Mouse (Mus musculus) ovary, adult 18-20 months (tissue): Measurements from ENCODE around the gene Nlrp4f.

Experiments used
- DNase-seq: peaks from one replicate; pipeline ENCODE4 v3.0.0; 2022; ENCODE audit warnings: low spot score, mixed read lengths

Nlrp4f gene

DNA sequence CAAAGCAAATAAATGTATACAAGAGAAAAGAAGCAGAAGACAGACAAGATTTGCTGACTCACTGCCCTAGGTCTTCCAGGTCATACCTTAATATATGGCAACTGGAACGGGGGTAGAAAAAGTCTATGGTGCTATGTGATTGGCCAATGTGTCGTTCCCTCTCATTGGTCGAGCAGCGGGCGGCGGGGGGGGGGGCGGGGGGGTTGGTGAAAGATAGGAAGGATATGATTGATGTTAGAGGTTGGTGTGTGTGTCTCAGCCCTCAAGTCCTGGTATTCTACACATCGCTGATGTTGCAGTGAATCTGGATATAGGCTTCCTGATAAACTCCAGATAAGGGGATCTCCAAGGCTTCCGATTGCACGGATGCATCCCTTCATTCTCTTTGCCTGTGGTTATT is at the start of gene Nlrp4f:
TSS of gene Nlrp4f (minus strand) at position 101 of the 400 bp plus-strand sequence.
- DNase-seq, result no peak

DNA sequence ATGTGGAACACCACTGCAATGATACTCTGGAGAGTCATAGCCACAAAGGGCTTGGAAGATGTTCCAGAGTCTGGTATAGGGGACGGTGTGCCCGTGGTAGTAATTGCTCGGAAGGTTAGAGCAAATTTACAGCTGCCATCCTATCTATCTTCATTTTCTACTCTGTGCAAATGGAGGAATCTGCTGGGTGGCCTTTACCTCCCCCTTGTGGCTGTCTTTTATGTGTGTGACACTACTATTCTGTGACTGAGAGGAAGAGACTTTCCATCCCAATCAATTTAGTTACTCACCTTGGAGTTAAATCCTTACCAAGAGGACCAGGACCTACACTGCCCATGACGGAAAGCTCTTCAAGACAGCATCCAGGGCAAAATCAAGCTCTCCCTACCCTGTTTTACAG is 37.5 kb upstream of the Nlrp4f start:
- DNase-seq, result no peak

DNA sequence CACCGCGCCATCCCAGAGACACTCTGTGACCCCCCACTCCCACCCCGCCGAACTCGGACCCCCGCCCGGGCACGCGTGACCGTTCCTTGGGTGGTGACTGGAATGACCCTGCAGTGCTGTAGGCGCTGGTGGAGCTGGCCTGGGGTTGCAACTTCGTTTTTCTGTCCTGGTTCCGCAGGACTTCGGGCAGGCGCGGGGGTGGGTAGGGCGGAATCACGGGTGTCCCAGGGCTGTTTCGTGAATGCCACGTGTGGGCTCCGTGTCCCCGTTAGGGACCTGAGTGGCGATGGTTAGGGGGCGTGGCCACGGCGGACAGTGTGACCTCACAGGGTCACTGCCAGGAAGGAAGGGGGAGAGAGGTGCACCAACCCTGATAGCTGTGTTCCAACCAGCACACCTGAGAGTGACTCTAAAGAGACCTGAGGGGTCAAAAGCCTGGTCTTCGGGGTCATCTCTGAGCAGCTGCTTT is 36.6 kb upstream of the Nlrp4f start:
- no peak for DNase-seq

DNA sequence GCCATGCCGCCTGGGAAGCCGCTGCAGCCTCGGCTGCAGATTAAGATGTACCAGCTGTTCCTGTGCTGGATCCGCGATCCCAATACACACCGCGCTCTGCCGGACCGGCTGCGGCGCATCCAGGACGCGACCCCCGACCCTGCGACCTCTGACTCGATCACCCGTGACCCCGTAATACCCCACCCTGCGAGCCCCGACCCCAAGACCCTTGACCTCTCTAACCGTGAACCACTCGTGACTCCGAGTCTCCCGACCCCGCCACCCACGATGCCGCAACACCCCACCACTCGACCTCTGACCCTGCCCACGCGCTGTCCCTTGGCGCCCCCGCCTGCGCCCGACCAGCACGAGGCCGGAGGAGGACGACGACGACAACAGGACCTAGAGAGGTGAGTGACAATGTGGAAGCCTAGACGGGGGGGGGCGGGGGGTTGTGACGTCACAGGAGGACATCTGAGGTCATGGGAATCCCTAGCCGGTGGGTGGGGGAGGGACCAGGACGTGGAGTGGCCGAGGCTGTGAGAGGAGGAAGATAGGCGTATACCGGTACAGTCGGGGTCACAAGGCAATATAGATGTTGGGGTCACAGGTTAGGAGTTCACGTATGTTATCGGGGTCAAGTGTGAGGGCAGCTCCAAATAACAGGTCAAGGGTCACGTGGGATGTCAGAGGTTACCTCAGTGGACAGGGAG is 36.0 kb upstream of the Nlrp4f start:
- DNase-seq, result no peak

DNA sequence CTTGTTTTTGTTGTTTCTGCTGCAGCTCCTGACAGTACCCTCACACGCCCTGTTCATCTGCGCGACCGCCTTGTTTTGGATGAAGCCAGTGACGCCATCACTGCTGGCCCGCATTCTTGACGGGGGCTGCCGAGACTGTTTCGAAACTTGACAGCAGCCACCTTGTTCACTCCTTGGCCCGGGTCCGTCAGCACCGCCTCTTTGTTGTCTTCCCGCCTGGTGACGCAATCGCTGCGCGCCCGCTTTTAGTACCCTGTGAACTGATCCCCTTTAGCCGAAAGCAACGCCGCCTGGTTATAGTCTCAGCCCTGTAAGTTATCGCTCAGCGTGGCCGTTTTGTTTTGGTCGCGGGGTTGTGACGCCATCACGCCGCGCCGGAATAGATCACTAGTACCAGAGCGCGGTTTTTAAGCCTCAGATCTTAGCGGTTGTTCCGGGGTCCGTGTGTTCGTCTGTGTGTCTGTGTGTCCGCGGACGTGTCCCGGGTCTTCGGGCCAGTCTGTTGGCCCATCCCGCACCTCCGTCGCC is 35.4 kb upstream of the Nlrp4f start:
- DNase-seq, result peak; percentile 88

DNA sequence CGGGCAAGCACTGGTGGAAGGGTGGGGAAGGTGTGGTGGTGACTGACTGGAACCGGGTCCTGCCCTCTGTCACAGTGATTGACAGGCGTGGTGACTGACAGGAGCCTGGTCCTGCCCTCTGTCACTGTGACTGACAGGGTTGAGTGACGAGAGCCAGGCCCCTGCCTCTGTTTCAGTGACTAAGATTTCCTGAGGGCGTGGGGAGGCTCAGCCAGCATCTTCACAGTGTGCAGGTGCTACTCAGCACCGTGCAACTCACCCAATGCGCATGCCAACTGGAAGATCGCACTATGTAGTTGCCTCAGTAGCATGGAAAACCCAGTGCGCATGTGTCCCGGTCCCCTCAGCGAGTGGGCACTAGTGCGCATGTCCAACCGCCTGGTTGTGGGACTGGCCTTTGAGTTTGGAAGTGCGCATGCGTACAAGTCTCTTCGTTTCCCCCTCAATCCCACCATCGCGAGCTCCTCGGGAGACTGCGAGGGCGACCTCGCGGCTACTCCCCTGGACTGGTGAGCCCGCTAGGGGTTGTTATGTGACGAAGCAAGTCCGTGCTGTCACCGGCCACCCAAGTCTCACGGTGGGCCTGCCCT is 34.8 kb upstream of the Nlrp4f start:
- peak; percentile 94 for DNase-seq

DNA sequence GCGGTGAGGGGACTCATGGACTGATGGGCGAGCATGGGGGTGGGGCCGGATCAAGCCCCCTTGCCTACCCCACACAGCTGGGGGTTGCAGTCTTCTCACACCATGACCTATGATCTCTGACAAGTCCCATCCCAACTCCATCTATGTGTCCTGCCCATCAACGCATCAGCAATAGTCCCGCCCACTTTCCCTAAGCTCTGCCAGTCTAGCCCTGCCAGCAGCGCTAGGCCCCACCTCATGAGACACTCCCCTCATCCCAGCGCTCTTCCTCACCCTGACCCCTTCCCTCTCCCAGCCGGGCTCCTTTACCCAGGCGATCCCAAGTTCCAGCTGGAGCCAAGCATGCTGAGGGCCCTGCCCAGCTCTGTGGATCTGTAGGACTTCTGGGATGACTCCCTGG is 31.4 kb upstream of the Nlrp4f start:
- no peak for DNase-seq

DNA sequence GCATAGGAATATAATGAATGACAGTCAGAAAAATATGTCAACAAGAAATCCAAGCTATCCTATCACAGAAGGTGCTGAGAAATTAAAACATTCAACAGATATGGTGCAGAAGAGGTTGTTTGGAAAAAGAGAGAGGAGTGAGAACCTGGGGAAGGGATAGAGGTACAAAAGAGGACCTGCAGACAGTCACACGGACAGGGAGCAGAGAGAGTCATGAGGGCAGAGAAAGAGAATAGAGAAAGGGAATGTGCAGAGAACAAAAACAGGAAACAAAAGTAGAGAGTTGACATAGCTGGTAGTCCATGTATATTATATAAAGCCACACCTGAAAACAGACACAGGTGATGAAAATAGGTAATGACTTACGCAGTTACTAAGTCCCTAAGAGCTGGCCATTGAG is 20.9 kb upstream of the Nlrp4f start:
- no peak for DNase-seq

DNA sequence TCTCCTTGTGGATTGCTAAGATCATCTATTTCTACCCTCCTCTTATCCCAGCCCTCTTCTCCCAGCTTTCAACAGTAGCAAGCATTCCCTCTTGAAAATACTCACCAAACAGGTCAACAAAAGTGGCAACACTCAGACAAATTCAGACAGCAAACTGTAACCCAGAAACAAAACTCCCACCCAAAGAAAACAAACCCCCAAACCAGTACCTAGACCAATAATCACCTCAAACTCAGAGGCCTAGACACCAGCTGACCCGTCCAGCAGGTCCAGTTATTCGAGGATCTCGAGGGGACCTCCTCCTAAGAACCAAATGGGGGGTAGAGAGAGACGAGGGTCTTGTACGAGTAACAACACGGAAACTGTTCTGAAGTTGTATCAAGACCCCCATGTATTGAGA is 20.2 kb upstream of the Nlrp4f start:
- DNase-seq, result no peak

DNA sequence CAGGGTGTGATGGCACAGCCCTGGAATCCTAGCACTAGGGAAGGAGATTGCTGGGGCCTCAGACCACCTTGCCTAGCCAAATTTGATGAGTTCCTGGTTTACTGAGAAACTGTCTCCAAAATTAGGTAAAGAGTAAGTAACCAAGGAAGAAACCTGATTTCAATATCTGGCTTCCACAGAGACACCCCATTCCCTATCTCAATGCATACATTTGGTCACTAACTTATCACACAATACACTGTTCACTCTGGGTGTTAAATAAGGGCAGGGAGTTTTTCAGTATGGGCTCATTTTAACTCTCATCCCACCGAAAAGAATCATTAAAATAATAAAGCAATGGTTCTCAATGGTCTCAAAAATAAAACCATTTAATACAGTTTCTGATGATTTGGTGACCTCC is 5.1 kb downstream of the Nlrp4f start:
- no peak for DNase-seq

DNA sequence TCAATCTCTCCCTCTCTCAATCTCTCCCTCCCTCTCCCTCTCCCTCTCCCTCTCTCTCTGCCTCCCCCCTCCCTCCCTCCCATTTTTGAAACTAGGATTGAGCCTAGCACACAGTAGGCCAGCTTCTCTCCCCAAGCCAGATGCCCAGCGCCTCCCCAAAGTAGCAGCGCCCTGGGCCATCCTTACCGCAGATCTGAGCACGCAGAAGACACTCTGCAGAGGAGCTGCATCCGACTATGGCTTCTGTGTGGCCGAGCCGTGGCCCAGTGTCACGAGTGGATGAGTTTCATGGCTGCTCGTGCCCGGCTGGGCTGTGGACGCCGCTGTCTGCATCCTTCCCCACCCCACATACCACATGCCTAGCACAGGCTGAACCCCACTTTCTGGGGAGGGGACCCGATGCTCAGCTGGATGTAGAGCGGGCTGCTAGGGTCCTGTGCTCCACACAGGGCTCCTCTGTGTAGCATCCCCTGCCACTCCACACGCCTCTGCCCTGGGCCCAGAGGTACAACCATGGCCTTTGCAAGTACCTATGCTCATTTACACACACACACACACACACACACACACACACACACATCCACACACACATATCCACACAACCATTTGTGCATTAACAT is 29.2 kb downstream of the Nlrp4f start:
- DNase-seq, result no peak

DNA sequence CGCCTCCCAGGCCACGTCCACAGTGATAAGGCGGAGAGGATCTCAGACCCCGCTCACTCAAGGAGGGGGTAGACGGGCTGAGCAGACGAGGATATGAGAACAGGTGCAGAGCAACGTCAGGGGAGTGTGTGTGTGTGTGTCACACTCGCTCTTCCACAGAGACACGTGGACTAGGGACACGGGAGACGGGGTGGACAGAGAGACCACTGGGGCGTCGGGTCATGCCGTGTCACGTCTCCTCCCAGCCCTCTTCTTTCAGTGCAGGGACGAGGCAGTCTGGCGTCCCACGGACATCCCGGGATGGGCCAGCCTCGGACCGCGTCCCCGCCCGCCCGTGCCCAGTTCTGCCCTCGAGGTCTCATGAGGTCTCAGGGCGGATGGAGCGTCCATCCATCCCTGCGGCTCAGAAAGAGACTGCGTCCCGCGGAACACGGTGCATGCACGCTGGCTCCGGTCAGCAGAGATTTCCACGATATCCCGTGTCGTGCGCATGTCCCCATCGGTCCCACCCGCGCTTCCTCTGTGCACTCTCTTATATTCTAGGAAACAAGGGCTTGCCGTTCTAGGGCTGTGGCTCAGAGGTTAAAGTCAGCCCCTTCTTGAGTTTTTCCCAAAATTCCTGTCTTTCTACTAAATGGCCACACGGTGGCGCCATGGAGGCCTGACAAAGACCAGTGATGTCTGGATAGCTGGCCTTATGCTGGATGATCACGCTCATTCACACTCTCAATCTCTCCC is 29.9 kb downstream of the Nlrp4f start:
- no peak for DNase-seq

DNA sequence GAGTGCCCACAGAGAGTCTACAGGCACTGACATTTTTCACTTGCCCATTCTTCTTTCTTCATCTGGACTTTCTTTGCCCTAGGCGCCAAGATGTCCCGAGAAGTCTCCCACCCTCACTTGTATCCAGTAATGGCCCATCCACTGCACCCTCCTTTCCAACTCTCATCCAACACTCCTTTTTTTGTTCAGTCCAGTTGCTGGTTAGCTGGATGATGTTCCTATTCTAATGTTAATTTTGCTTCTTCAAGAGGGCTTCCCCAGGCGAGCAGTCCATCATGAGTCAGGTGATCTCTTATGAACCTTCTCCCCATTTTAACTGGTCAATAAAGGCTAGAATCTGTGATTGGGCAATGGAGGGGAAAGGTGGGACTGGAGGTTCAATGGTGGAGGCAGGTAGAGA is 31.7 kb downstream of the Nlrp4f start:
- no peak for DNase-seq

DNA sequence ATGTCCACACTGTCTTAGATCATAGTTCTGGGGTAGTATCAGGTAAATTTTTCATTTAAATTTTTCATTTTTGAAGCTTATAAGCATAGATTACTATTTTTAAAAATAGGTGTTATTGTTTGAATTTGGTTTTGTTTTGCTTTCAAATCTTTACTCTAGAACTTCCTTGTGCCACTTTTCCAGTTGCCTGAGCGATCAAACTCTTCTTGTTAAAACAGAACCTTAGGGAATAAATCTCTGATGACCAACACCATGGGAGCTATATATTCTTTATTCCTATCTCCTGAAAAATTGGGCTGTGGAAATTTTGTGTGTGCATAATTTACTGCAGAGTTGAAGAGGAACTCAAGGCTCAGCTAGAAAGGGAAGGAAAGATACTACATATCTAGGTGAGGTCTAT is 55.8 kb downstream of the Nlrp4f start, which contains the start of gene Olfr466:
TSS of gene Olfr466 (plus strand) at position 301 of the 400 bp plus-strand sequence.
- DNase-seq, result no peak

DNA sequence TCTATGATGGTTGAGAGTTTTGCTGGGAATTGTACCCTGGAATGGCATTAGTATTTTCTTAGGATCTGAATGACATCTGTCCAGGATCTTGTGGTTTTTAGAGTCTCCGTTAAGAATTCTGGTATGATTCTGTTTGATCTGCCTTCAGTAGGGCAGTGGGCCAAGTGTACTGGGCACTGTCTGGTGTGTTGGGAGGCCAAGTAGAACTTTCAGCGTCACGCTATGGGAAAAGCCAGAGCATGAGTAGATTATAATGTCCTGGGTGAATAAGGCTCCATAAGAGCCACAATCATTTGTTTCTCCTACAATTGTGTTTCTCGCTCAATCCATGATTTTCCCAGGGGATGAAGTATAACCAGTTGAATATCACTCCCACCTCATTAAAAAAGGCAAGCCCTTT is 68.0 kb downstream of the Nlrp4f start, which contains the start of gene Olfr465-ps1:
TSS of gene Olfr465-ps1 (plus strand) at position 301 of the 400 bp plus-strand sequence.
- DNase-seq, result no peak
